Mouse (Mus musculus): ENCODE data around the gene Tfr2. TPM values are rescaled to one million over a fixed set of nuclear protein-coding genes. Genes with fewer than 3 reads are reported as not detected.
A peak's percentile ranks its signal among the peaks of the same experiment; 100 is the strongest.

Tfr2 gene
- polyA plus RNA-seq, 2 experiments, result 37.6 to 45.7 TPM

DNA sequence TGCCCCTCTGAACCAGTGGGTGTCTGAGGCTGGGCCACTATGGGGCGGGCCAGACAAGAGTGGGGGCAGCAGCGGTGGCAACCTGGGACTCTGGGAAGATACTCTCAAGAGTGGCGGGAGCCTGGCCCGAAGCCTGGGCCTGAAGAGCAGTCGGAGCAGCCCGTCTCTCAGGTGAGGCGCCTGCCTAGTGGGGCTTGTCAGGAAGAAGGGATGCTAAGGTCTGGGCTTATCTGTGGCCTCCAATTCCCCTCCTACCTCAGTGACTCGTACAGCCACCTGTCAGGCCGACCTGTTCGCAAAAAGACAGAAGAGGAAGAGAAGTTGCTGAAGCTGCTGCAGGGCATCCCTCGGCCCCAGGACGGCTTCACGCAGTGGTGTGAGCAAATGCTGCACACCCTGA lies 45.0 kb upstream of the Tfr2 start:
- H3K27me3 ChIP-seq (ENCODE audit: control insufficient read depth, insufficient read depth, low read length), result no peaks in the 10 kb centered on the region
- no peak for DNase-seq (ENCODE audit: low read depth in 3 of 3, low spot score in 3 of 3)
- H3K4me3 ChIP-seq (ENCODE audit: insufficient read depth in 1 of 2, low read depth in 2 of 2, low read length in 2 of 2), result no peak overlapping the region
- ATAC-seq (ENCODE audit: insufficient read depth), result no peak
- H3K36me3 ChIP-seq (replicated peaks; ENCODE audit: control insufficient read depth, insufficient read depth, low read depth), result peaks cover 54% of the 10 kb centered on the region
- no peaks in the 10 kb centered on the region for H3K9me3 ChIP-seq (ENCODE audit: control insufficient read depth, low read length)
- WGBS (ENCODE audit: insufficient replicate concordance), result 79% methylated on average over 13 of the region's 13 CpGs
- TF ChIP-seq CTCF (IDR thresholded peaks at IDR 0.05; ENCODE audit: low read depth) (no peak), EP300 (IDR thresholded peaks at IDR 0.05; ENCODE audit: low read depth) (no peak)
- H3K9ac ChIP-seq (replicated peaks), result no peak overlapping the region
- H3K4me2 ChIP-seq (ENCODE audit: low read depth), result no peak overlapping the region
- no peak overlapping the region for H3K27ac ChIP-seq
- H3K4me1 ChIP-seq (replicated peaks; ENCODE audit: control insufficient read depth in 2 of 2, insufficient read depth in 2 of 2, low read length in 1 of 2), result peaks cover 0 to 3% of the 10 kb centered on the region in 2 experiments; a peak in 2 of 4 replicates

DNA sequence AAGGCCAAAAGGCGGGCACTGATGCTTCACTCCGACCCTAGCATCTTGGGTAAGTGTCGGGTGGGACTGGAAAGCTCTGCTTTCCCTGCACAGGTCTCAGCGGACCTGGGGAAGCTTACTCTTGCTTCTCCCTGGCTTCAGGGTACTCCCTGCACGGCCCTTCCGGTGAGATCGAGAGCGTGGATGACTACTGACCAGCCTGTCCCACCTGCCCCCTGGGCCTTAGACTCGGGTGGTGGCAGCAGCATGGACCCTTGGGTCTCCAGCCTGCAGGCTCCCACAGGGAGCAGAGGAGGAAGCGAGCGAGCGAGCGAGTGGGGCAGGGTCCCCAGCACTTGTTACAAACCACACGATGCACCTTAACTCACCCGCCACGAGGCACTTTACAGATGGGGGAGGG lies 44.1 kb upstream of the Tfr2 start:
- no peak for TF ChIP-seq CTCF (IDR thresholded peaks at IDR 0.05; ENCODE audit: low read depth)
- Histone ChIP-seq H3K4me1 (replicated peaks; ENCODE audit: control insufficient read depth in 2 of 2, insufficient read depth in 2 of 2, low read length in 1 of 2) (peaks cover 0 to 4% of the 10 kb centered on the region in 2 experiments; a peak in 2 of 4 replicates), H3K4me3 (ENCODE audit: insufficient read depth in 1 of 2, low read depth in 2 of 2, low read length in 2 of 2) (no peak overlapping the region), H3K27me3 (ENCODE audit: control insufficient read depth, insufficient read depth, low read length) (no peaks in the 10 kb centered on the region), H3K27ac (no peak overlapping the region), H3K9ac (replicated peaks) (no peak overlapping the region), H3K4me2 (ENCODE audit: low read depth) (no peak overlapping the region), H3K36me3 (replicated peaks; ENCODE audit: control insufficient read depth, insufficient read depth, low read depth) (peaks cover 56% of the 10 kb centered on the region), H3K9me3 (ENCODE audit: control insufficient read depth, low read length) (no peaks in the 10 kb centered on the region)
- no peak for DNase-seq (ENCODE audit: low read depth in 3 of 3, low spot score in 3 of 3)
- ATAC-seq (ENCODE audit: insufficient read depth), result no peak
- 74% methylated on average over 16 of the region's 16 CpGs for WGBS (ENCODE audit: insufficient replicate concordance)

DNA sequence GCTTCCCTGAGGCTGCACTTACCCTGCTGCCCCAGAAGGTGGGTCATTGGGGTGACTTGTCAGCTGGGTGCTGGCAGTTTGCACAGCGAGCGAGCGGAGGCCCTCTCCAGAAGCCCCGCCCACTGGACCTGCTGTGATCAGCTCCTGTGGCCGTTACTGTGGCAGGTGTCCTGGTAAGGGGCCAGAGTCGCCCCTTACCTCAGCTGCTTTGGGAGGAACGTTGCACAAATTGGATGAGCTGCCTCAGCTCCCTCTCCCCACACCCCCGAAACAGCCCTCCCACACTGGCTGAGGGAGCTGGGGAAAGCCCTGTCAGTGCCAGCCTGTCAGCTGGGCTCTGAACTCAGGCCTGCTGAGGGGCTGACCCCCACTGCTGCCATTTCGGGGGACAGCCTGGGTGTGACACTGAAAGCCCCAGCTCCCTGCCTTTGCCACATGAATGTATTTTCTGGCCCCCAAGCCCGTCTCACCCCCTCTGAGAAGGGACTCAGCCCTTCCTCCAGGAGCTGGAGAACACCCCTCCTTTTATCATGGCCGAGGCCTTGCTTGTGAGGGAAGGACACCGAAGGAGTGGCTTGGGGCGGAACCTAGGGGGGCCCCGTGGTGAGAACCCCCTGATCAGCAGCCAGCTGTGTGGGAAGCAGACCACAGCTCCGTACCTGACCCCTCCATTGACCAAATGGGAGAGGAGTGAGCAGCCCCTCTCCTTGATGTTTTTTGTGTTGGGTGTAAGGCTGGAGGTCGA lies 43.3 kb upstream of the Tfr2 start:
- H3K9ac ChIP-seq (replicated peaks), result no peak overlapping the region; the same call in 1 of the 2 replicates
- H3K4me1 ChIP-seq (replicated peaks; ENCODE audit: control insufficient read depth in 2 of 2, insufficient read depth in 2 of 2, low read length in 1 of 2), result peaks cover 0 to 9% of the 10 kb centered on the region in 2 experiments; a peak in 2 of 4 replicates
- peaks cover 51% of the 10 kb centered on the region for H3K36me3 ChIP-seq (replicated peaks; ENCODE audit: control insufficient read depth, insufficient read depth, low read depth)

DNA sequence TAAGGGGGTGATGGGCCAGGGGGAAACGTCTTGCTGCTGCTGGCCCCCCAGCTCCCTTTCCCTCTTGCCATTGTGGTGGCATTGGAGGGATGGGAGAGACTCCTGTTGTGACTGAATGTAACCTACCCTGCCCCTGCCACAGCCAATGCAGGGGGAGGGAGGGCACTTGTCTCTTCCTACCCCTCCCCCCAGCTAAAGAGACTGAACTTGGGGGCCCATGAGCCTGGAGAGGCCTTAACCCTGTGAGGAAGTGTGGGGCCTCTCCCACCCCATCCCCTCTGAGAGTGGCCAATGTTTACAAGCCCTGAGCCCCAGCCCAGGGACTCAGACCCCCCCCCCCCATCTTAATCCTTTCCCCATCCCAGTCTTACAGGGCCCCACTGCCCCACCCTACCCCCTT lies 42.2 kb upstream of the Tfr2 start:
- Histone ChIP-seq H3K4me1 (replicated peaks; ENCODE audit: control insufficient read depth in 2 of 2, insufficient read depth in 2 of 2, low read length in 1 of 2) (peaks cover 0 to 9% of the 10 kb centered on the region in 2 experiments; a peak in 2 of 4 replicates), H3K27me3 (ENCODE audit: control insufficient read depth, insufficient read depth, low read length) (no peaks in the 10 kb centered on the region), H3K4me2 (ENCODE audit: low read depth) (no peak overlapping the region), H3K9me3 (ENCODE audit: control insufficient read depth, low read length) (no peaks in the 10 kb centered on the region), H3K9ac (replicated peaks) (no peak overlapping the region), H3K4me3 (ENCODE audit: insufficient read depth in 1 of 2, low read depth in 2 of 2, low read length in 2 of 2) (no peak overlapping the region), H3K27ac (no peak overlapping the region), H3K36me3 (replicated peaks; ENCODE audit: control insufficient read depth, insufficient read depth, low read depth) (peaks cover 47% of the 10 kb centered on the region)
- ATAC-seq (ENCODE audit: insufficient read depth), result no peak
- WGBS (ENCODE audit: insufficient replicate concordance), result 42% methylated on average over 1 of the region's 1 CpGs
- no peak for DNase-seq (ENCODE audit: low read depth in 3 of 3, low spot score in 3 of 3)
- TF ChIP-seq EP300 (IDR thresholded peaks at IDR 0.05; ENCODE audit: low read depth) (no peak), CTCF (IDR thresholded peaks at IDR 0.05; ENCODE audit: low read depth) (no peak)

More for the DNA sequence above, 43.3 kb upstream of the Tfr2 start:
- H3K9me3 ChIP-seq (ENCODE audit: control insufficient read depth, low read length), result no peaks in the 10 kb centered on the region
- no peak overlapping the region for H3K4me3 ChIP-seq (ENCODE audit: insufficient read depth in 1 of 2, low read depth in 2 of 2, low read length in 2 of 2)
- no peak overlapping the region for H3K4me2 ChIP-seq (ENCODE audit: low read depth)
- DNase-seq (ENCODE audit: low read depth in 3 of 3, low spot score in 3 of 3), result peak in 1 of 3 experiments; percentile 20
- 25% methylated on average over 16 of the region's 16 CpGs for WGBS (ENCODE audit: insufficient replicate concordance)
- ATAC-seq (ENCODE audit: insufficient read depth), result peak; percentile 14; the same call in 1 of the 2 replicates
- H3K27ac ChIP-seq, result no peak overlapping the region
- H3K27me3 ChIP-seq (ENCODE audit: control insufficient read depth, insufficient read depth, low read length), result no peaks in the 10 kb centered on the region
- no peak for TF ChIP-seq EP300 (IDR thresholded peaks at IDR 0.05; ENCODE audit: low read depth)
- peak; percentile 39; the same call in 1 of the 2 replicates for TF ChIP-seq CTCF (IDR thresholded peaks at IDR 0.05; ENCODE audit: low read depth)

DNA sequence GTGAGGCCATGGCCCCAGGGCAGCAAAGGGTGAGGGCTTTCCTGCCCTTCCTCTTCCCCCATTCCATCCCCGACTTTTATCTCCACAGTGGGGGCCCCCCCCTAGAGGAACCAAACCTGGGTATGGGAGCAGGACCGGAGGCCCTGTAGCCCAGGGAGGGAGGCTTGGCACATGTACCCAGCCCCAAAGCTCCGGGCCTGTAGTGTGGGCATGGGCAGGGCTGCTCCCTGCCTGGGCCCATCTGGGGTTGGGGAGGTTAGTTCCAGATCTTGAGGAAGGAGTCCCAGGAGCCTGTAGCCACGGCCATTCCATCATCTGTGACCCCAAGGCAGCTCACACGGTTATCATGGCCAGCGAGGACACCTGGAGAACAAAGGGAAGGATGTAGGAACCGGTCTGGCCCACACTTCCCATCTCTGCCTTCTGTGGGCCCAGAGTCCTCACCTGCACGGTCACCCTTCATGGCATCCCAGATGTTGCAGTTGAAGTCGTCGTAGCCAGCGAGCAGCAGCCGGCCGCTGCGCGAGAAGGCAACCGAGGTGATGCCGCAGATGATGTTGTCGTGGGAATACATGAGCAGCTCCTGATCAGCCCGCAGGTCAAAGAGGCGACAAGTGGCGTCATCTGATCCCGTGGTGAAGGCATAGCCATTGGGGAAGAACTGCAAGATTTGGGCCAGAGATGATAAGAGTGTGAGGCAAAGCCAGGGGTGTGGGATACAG lies 41.2 kb upstream of the Tfr2 start:
- DNase-seq (ENCODE audit: low read depth in 3 of 3, low spot score in 3 of 3) (no peak), ATAC-seq (ENCODE audit: insufficient read depth) (no peak)
- TF ChIP-seq EP300 (IDR thresholded peaks at IDR 0.05; ENCODE audit: low read depth) (no peak), CTCF (IDR thresholded peaks at IDR 0.05; ENCODE audit: low read depth) (no peak)
- Histone ChIP-seq H3K4me2 (ENCODE audit: low read depth) (no peak overlapping the region), H3K9me3 (ENCODE audit: control insufficient read depth, low read length) (no peaks in the 10 kb centered on the region), H3K4me1 (replicated peaks; ENCODE audit: control insufficient read depth in 2 of 2, insufficient read depth in 2 of 2, low read length in 1 of 2) (peaks cover 0 to 9% of the 10 kb centered on the region in 2 experiments; a peak in 2 of 4 replicates), H3K27ac (no peak overlapping the region), H3K27me3 (ENCODE audit: control insufficient read depth, insufficient read depth, low read length) (no peaks in the 10 kb centered on the region), H3K4me3 (ENCODE audit: insufficient read depth in 1 of 2, low read depth in 2 of 2, low read length in 2 of 2) (no peak overlapping the region), H3K36me3 (replicated peaks; ENCODE audit: control insufficient read depth, insufficient read depth, low read depth) (peaks cover 40% of the 10 kb centered on the region), H3K9ac (replicated peaks) (no peak overlapping the region)
- WGBS (ENCODE audit: insufficient replicate concordance), result 82% methylated on average over 22 of the region's 22 CpGs
